Mouse (Mus musculus) adrenal gland, adult 8-10 months (tissue): ENCODE measurements at regions not wholly inside any gene's neighbourhood (a gene's known extent, or its start where the extent isn't known, plus 50 kb on each side); places are given as distances from the start of the nearest gene placed in this dataset.
A peak's percentile ranks its signal among the peaks of the same experiment; 100 is the strongest.

Source experiments
- DNase-seq: peaks from one replicate; pipeline ENCODE4 v3.0.0; 2022

- no peak for DNase-seq
Measured at GRCm38 (mm10) chr10:66807261-66807968, 288.5 kb upstream of the Jmjd1c start.

- no peak for DNase-seq
Measured at GRCm38 (mm10) chr10:66812515-66813260, 283.2 kb upstream of the Jmjd1c start.

GRCm38 (mm10) chr10:66813850-66814564, 281.9 kb upstream of the Jmjd1c start:
- DNase-seq: no peak

GRCm38 (mm10) chr10:66814565-66815201, 281.2 kb upstream of the Jmjd1c start:
- peak; percentile 62 for DNase-seq

- DNase-seq: no peak
Measured at GRCm38 (mm10) chr10:66815951-66816350, 280.0 kb upstream of the Jmjd1c start.

- no peak for DNase-seq
Measured at GRCm38 (mm10) chr10:66816776-66817175, 279.1 kb upstream of the Jmjd1c start.

GRCm38 (mm10) chr10:66817876-66818275, 278.0 kb upstream of the Jmjd1c start:
- DNase-seq: no peak

GRCm38 (mm10) chr10:66819517-66819916, 276.4 kb upstream of the Jmjd1c start:
- no peak for DNase-seq

- no peak for DNase-seq
Measured at GRCm38 (mm10) chr10:66825737-66826136, 270.2 kb upstream of the Jmjd1c start.

GRCm38 (mm10) chr10:66826327-66826726, 269.6 kb upstream of the Jmjd1c start:
- DNase-seq: no peak

- DNase-seq: no peak
Measured at GRCm38 (mm10) chr10:66834974-66835373, 261.0 kb upstream of the Jmjd1c start.

- DNase-seq: no peak
Measured at GRCm38 (mm10) chr10:66839058-66839457, 256.9 kb upstream of the Jmjd1c start.

- no peak for DNase-seq
Measured at GRCm38 (mm10) chr10:66843258-66843657, 252.7 kb upstream of the Jmjd1c start.

- DNase-seq: no peak
Measured at GRCm38 (mm10) chr10:66848778-66849177, 247.1 kb upstream of the Jmjd1c start.

GRCm38 (mm10) chr10:66849681-66850080, 246.2 kb upstream of the Jmjd1c start:
- no peak for DNase-seq

- DNase-seq: no peak
Measured at GRCm38 (mm10) chr10:66850972-66851478, 244.9 kb upstream of the Jmjd1c start.

GRCm38 (mm10) chr10:66851841-66852240, 244.1 kb upstream of the Jmjd1c start:
- DNase-seq: no peak

GRCm38 (mm10) chr10:66852708-66853107, 243.2 kb upstream of the Jmjd1c start:
- no peak for DNase-seq

- peak; percentile 65 for DNase-seq
Measured at GRCm38 (mm10) chr10:66853258-66853657, 242.7 kb upstream of the Jmjd1c start.

- no peak for DNase-seq
Measured at GRCm38 (mm10) chr10:66854895-66855294, 241.0 kb upstream of the Jmjd1c start.

GRCm38 (mm10) chr10:66857330-66857729, 238.6 kb upstream of the Jmjd1c start:
- DNase-seq: no peak

GRCm38 (mm10) chr10:66861421-66861820, 234.5 kb upstream of the Jmjd1c start:
- DNase-seq: no peak
